Mouse (Mus musculus) stomach, embryonic 15.5 days (tissue): ENCODE results near the gene Cacna2d3. TPM values are rescaled to one million over a fixed set of nuclear protein-coding genes. Genes with fewer than 3 reads are reported as not detected.

Experiments used
- ATAC-seq: fragments of 200-750 bp; cut with Nextera tagmentation; 2 replicates; pipeline ENCODE4 v1.8.0; 2017; ENCODE audit warnings: low read depth, moderate number of reproducible peaks, moderate TSS enrichment; ENCODE audit not compliant: insufficient read depth, low FRiP score
- H3K27ac ChIP-seq: fragments of 300-500 bp; sonication (generic); 2 replicates; pipeline ENCODE4 v1.5.1; 2015; ENCODE audit warnings: mild to moderate bottlenecking, inconsistent platforms
- H3K27me3 ChIP-seq: fragments of 300-500 bp; sonication (generic); replicated peaks from 2 replicates; pipeline ENCODE4 v1.6.1; 2015; ENCODE audit warnings: inconsistent platforms
- H3K36me3 ChIP-seq: fragments of 300-500 bp; sonication (generic); 2 replicates; pipeline ENCODE4 v1.6.1; 2015; ENCODE audit warnings: inconsistent platforms
- H3K4me1 ChIP-seq: fragments of 300-500 bp; sonication (generic); 2 replicates; pipeline ENCODE4 v1.6.1; 2015; ENCODE audit warnings: inconsistent platforms
- H3K4me2 ChIP-seq: fragments of 300-500 bp; sonication (generic); 2 replicates; pipeline ENCODE4 v1.6.1; 2015; ENCODE audit warnings: mild to moderate bottlenecking, inconsistent platforms
- H3K4me3 ChIP-seq: fragments of 300-500 bp; sonication (generic); replicated peaks from 2 replicates; pipeline ENCODE4 v1.5.1; 2015; ENCODE audit warnings: inconsistent platforms
- H3K9ac ChIP-seq: fragments of 300-500 bp; sonication (generic); 2 replicates; pipeline ENCODE4 v1.6.1; 2015; ENCODE audit warnings: inconsistent platforms
- H3K9me3 ChIP-seq: fragments of 300-500 bp; sonication (generic); 2 replicates; pipeline ENCODE4 v1.6.1; 2016; ENCODE audit warnings: inconsistent platforms
- WGBS: fragments of 180-500 bp; shearing (Covaris S2); methylation state at CpG from one replicate; pipeline ENCODE4 v1.1.7; 2015; 5-methylcytosine and 5-hydroxymethylcytosine counted together
- polyA plus RNA-seq: library from polyadenylated mRNA; unstranded; fragments of >200 nt; fragmentation: Nextera tagmentation; extraction: Ambion mirVana; gene quantifications from 2 replicates; pipeline ENCODE4 v1.2.1, GENCODE M21; 2015

Cacna2d3 gene
- polyA plus RNA-seq, 1 experiment from 2014 or later: 1.6 TPM

- Histone ChIP-seq H3K27me3 (no peaks in the 10 kb centered on the region), H3K4me2 (no peak overlapping the region), H3K36me3 (no peaks in the 10 kb centered on the region), H3K9me3 (no peaks in the 10 kb centered on the region), H3K4me1 (no peaks in the 10 kb centered on the region), H3K4me3 (no peak overlapping the region), H3K9ac (no peak overlapping the region), H3K27ac (no peak overlapping the region)
- no peak for ATAC-seq
- WGBS: 77% methylated on average over 2 of the region's 2 CpGs
These were observed 692.6 kb downstream of the Cacna2d3 start for GRCm38 (mm10) chr14:29029107-29029469.

- no peak overlapping the region for H3K27ac ChIP-seq
- H3K4me3 ChIP-seq: no peak overlapping the region
- H3K9ac ChIP-seq: no peak overlapping the region
- H3K4me1 ChIP-seq: no peaks in the 10 kb centered on the region
- WGBS: 82% methylated on average over 6 of the region's 6 CpGs
- H3K9me3 ChIP-seq: no peaks in the 10 kb centered on the region
- H3K4me2 ChIP-seq: no peak overlapping the region
- ATAC-seq: no peak
- H3K27me3 ChIP-seq: no peaks in the 10 kb centered on the region
- no peaks in the 10 kb centered on the region for H3K36me3 ChIP-seq
These were observed 693.1 kb downstream of the Cacna2d3 start for GRCm38 (mm10) chr14:29028391-29029106.

- no peaks in the 10 kb centered on the region for H3K9me3 ChIP-seq
- H3K4me2 ChIP-seq: no peak overlapping the region
- no peaks in the 10 kb centered on the region for H3K4me1 ChIP-seq
- no peaks in the 10 kb centered on the region for H3K36me3 ChIP-seq
- WGBS: 80% methylated on average over 5 of the region's 5 CpGs
- no peaks in the 10 kb centered on the region for H3K27me3 ChIP-seq
- H3K27ac ChIP-seq: no peak overlapping the region
- ATAC-seq: no peak
- no peak overlapping the region for H3K9ac ChIP-seq
- no peak overlapping the region for H3K4me3 ChIP-seq
These were observed 694.4 kb downstream of the Cacna2d3 start for GRCm38 (mm10) chr14:29027276-29027675.

- Histone ChIP-seq H3K9me3 (no peaks in the 10 kb centered on the region), H3K27me3 (no peaks in the 10 kb centered on the region), H3K4me3 (no peak overlapping the region), H3K4me2 (no peak overlapping the region), H3K4me1 (no peaks in the 10 kb centered on the region), H3K36me3 (no peaks in the 10 kb centered on the region), H3K9ac (no peak overlapping the region), H3K27ac (no peak overlapping the region)
- 81% methylated on average over 6 of the region's 6 CpGs for WGBS
- no peak for ATAC-seq
These were observed 696.3 kb downstream of the Cacna2d3 start for GRCm38 (mm10) chr14:29025335-29025734.

GRCm38 (mm10) chr14:29023246-29023645, 698.4 kb downstream of the Cacna2d3 start:
- no peak overlapping the region for H3K4me3 ChIP-seq
- WGBS: 97% methylated on average over 4 of the region's 4 CpGs

GRCm38 (mm10) chr14:29021295-29021694, 700.4 kb downstream of the Cacna2d3 start:
- no peak for ATAC-seq
- Histone ChIP-seq H3K4me3 (no peak overlapping the region), H3K4me1 (no peaks in the 10 kb centered on the region), H3K9ac (no peak overlapping the region), H3K27ac (no peak overlapping the region), H3K36me3 (no peaks in the 10 kb centered on the region), H3K9me3 (no peaks in the 10 kb centered on the region), H3K4me2 (no peak overlapping the region), H3K27me3 (no peaks in the 10 kb centered on the region)
- WGBS: 71% methylated on average over 4 of the region's 4 CpGs

More at GRCm38 (mm10) chr14:29023246-29023645, 698.4 kb downstream of the Cacna2d3 start:
- no peak overlapping the region for H3K4me2 ChIP-seq
- H3K36me3 ChIP-seq: no peaks in the 10 kb centered on the region
- H3K27me3 ChIP-seq: no peaks in the 10 kb centered on the region
- no peak for ATAC-seq
- H3K9me3 ChIP-seq: no peaks in the 10 kb centered on the region
- no peak overlapping the region for H3K9ac ChIP-seq
- H3K27ac ChIP-seq: no peak overlapping the region
- H3K4me1 ChIP-seq: no peaks in the 10 kb centered on the region

GRCm38 (mm10) chr14:29018316-29019000, 703.2 kb downstream of the Cacna2d3 start:
- ATAC-seq: no peak
- Histone ChIP-seq H3K9ac (no peak overlapping the region), H3K4me3 (no peak overlapping the region), H3K9me3 (no peaks in the 10 kb centered on the region), H3K4me1 (no peaks in the 10 kb centered on the region), H3K36me3 (no peaks in the 10 kb centered on the region), H3K27ac (no peak overlapping the region), H3K27me3 (no peaks in the 10 kb centered on the region), H3K4me2 (no peak overlapping the region)
- WGBS: 53% methylated on average over 7 of the region's 7 CpGs

- Histone ChIP-seq H3K36me3 (no peaks in the 10 kb centered on the region), H3K4me1 (no peaks in the 10 kb centered on the region), H3K27me3 (no peaks in the 10 kb centered on the region), H3K4me3 (no peak within 1 kb of the TSS), H3K9ac (no peak within 1 kb of the TSS), H3K9me3 (no peaks in the 10 kb centered on the region), H3K27ac (no peak within 1 kb of the TSS), H3K4me2 (no peak within 1 kb of the TSS)
- no peak for ATAC-seq
- WGBS: 24% methylated on average over 5 of the region's 5 CpGs
These were observed 703.8 kb downstream of the Cacna2d3 start, which contains the start of gene Lrtm1 for GRCm38 (mm10) chr14:29017883-29018282. TSS of gene Lrtm1 (plus strand) at chr14:29018208.

- Histone ChIP-seq H3K27ac (no peak overlapping the region), H3K4me1 (no peaks in the 10 kb centered on the region), H3K4me3 (no peak overlapping the region), H3K27me3 (no peaks in the 10 kb centered on the region), H3K4me2 (no peak overlapping the region), H3K9ac (no peak overlapping the region), H3K36me3 (no peaks in the 10 kb centered on the region), H3K9me3 (no peaks in the 10 kb centered on the region)
- 57% methylated on average over 5 of the region's 5 CpGs for WGBS
- ATAC-seq: no peak
These were observed 705.8 kb downstream of the Cacna2d3 start for GRCm38 (mm10) chr14:29015896-29016295.

- no peak overlapping the region for H3K4me2 ChIP-seq
- H3K9ac ChIP-seq: no peak overlapping the region
- no peak overlapping the region for H3K4me3 ChIP-seq
- H3K4me1 ChIP-seq: no peaks in the 10 kb centered on the region
- ATAC-seq: no peak
- whole genome bisulfite sequencing: 75% methylated on average over 2 of the region's 2 CpGs
- H3K27me3 ChIP-seq: no peaks in the 10 kb centered on the region
- no peaks in the 10 kb centered on the region for H3K36me3 ChIP-seq
- H3K27ac ChIP-seq: no peak overlapping the region
- no peaks in the 10 kb centered on the region for H3K9me3 ChIP-seq
These were observed 707.0 kb downstream of the Cacna2d3 start for GRCm38 (mm10) chr14:29014680-29015079.

GRCm38 (mm10) chr14:29013161-29013560, 708.5 kb downstream of the Cacna2d3 start:
- H3K4me3 ChIP-seq: no peak overlapping the region
- no peak overlapping the region for H3K27ac ChIP-seq
- H3K4me1 ChIP-seq: no peaks in the 10 kb centered on the region
- 90% methylated on average over 3 of the region's 3 CpGs for WGBS
- H3K36me3 ChIP-seq: no peaks in the 10 kb centered on the region
- no peaks in the 10 kb centered on the region for H3K27me3 ChIP-seq
- no peak for ATAC-seq
- H3K9me3 ChIP-seq: no peaks in the 10 kb centered on the region
- H3K9ac ChIP-seq: no peak overlapping the region
- no peak overlapping the region for H3K4me2 ChIP-seq

GRCm38 (mm10) chr14:29009644-29010043, 712.0 kb downstream of the Cacna2d3 start:
- H3K4me3 ChIP-seq: no peak overlapping the region
- H3K27ac ChIP-seq: no peak overlapping the region
- no peaks in the 10 kb centered on the region for H3K9me3 ChIP-seq
- H3K4me1 ChIP-seq: no peaks in the 10 kb centered on the region
- H3K27me3 ChIP-seq: no peaks in the 10 kb centered on the region
- no peak overlapping the region for H3K4me2 ChIP-seq
- 90% methylated on average over 4 of the region's 4 CpGs for WGBS
- no peaks in the 10 kb centered on the region for H3K36me3 ChIP-seq
- H3K9ac ChIP-seq: no peak overlapping the region
- ATAC-seq: no peak
